Mouse (Mus musculus): ENCODE results near the gene Ahdc1.
A peak's percentile ranks its signal among the peaks of the same experiment; 100 is the strongest.
"Not testable (repeated sequence)": the region's sequence is repeated elsewhere in the genome, so short reads cannot be mapped to it uniquely, and the experiment has no call there.

Gene Ahdc1

DNA sequence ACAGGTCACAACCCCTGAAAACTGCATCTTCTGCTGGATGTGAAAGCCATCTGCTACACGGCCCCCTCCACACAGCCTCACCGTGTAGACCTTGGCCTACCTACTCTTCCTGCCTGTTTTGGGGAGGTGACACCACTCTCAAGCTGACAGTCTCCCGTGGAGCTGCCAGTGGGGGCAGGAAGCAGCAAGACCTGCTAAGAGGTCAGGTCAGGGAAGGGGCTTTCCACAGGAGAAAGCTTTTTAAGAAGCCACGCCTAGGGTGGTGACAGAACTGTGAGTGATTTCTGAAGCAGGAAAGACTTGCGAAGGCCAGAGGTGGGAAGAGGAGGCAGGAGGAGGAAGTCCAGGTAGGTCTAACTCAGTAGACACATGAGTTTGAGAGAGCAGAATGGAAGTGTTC, 67.9 kb downstream of the Ahdc1 start:
- no peak for DNase-seq (ENCODE audit: low spot score in 2 of 2)

DNA sequence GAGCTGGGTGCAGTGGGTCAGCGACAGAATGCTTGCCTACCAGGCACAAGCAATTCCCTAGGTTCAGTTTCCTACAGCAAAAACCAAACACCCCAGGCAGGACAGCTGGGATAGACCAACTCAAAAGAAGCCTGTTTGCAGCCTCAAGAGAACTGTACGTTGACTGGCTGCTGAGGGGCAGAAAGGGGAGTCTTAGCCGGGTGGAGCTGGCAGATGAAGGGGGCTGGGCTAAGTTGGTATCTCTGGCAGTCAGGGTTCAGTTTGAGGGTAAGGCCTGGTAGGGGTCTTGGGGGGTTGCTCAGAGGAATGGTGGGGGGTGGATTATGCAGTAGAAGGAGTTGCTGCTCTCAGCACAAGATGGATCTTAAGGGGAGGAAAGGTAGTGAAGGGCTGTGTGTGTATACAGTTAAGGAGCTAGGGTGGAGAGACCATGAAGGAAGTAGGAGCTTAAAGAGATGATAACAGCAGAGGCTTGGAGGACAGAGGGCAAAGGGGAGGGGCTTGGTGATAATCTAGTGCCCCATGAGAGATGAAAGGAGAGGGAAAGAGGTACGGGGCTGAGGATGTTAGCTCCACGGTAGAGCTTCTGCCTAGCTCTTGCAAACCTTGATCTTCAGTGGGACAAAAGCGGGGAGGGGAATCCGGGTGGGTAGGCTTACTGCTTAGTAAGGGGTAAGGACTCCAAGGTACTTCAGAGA, 68.5 kb downstream of the Ahdc1 start:
- no peak for DNase-seq (ENCODE audit: low spot score in 2 of 2)

DNA sequence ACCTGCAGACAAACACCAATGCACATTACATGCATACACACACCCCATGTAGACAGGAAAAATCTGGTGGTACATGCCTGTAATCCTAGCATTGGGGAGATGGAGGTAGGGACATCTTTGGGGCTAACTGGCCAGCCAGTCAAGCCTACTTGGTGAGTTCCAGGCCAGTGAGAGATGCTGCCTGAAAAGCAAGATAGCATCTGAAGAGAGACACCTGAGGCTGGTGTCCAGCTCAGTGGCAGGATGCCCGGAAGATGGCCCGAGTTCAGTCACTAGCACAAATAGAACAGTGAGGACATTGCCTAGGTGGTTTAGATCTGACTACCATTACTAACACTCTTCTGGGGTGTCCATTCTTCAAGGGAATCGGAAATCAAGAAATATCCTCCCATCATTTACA, 69.8 kb downstream of the Ahdc1 start:
- DNase-seq (ENCODE audit: low spot score in 2 of 2) = no peak

DNA sequence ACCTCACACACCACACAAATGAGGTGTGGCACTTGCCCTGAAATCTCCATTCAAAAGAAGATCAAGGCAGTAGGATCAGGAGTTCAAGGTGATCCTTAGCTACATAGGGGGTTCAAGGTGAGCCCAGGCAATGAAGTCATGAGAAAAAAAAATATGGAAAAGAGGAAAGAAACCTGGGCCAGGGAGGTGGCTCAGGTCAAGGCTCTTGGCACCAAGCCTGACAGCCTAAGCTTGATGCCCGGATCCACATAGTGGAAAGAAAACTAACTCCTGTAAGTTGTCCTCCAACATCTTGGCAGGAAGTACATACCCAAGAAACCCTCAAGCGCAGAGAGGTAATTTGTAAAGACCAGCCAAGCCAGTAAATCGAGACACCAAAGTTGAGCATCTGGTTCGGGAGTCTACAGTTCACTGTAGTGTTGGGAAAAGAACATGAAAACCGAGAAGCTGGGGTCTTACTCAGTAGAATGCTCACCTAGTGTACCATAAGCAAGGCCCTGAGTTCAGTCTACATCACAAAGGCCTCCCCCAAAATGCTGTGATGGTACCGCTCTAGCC, 71.2 kb downstream of the Ahdc1 start:
- DNase-seq (ENCODE audit: low spot score in 2 of 2) = no peak

DNA sequence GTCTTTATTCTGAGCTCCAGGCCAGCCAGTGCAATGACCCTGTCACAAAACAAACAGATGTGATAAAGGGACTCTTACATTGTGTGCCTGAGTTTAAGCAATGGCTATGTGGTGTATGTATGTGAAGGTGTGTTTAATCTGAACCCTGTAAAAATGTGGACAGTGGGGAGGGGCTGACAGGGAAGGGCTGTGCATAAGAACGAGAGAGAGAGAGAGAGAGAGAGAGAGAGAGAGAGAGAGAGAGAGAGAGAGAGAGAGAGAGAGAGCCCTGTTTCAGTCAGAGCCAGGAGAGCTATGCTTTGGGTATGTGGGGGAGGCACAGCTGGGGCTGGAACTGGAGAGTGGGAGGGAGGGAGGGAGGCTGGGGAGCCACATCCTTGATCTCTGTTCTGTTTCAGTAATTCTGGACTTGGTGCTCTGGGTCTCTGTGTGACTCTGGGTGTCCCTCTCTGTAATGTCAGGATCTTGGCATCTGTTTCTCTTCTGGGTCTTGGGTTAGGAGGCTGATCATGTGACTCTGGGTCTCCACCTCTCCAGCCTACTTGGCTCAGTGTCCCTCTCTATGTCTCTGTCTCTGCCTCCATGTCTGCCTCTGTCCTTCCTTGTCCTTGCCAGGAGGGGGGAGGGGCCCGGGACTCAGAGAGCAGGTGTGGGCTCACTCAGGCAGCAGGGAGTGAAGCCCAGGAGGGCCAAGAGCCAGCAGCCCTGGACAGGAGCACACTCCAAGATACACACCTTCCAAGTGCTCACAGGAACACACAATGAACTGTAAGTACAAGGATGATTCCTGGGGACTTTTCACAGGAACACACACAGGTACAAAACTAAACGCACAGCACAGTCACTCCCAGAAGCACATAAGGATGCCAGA, 73.2 kb downstream of the Ahdc1 start:
- DNase-seq (ENCODE audit: low spot score in 2 of 2) = no peak

DNA sequence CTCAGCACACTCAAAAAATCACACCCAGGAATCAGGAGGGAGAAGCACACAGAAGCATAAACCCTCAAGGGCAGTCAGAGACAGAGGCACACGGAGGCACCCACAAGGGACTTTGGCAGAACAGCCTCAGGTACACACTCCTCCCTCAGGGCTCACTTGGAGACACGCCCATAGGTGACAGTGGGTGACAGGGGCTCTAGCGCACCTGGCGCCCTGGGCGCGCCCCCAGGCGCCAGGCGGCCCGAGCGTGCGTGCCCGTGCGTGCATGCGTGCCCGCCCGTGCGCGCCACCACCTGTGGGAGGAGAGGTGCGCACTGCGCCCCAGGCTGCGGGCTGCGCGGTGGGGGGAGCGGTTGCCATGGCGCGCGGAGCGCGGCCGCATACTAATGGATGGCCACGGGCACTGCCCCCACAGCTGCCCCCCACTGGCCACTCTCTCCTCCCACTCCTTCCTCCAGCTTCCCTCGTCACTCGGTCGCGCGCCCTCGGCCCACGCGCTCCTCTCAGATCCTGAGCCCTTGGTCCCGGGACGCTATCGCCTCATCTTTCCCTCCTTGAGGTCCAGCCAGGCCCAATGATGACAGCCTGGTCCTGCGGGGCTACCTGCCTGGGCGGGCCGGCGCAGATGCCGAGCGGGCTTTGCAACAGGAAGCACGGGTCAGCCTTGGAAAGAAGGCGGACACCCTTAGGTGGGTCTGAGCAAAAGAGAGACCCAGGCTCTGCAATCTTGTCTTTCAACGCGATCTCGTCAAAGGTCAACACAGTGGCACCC, 74.1 kb downstream of the Ahdc1 start:
- no peak for DNase-seq (ENCODE audit: low spot score in 2 of 2)

DNA sequence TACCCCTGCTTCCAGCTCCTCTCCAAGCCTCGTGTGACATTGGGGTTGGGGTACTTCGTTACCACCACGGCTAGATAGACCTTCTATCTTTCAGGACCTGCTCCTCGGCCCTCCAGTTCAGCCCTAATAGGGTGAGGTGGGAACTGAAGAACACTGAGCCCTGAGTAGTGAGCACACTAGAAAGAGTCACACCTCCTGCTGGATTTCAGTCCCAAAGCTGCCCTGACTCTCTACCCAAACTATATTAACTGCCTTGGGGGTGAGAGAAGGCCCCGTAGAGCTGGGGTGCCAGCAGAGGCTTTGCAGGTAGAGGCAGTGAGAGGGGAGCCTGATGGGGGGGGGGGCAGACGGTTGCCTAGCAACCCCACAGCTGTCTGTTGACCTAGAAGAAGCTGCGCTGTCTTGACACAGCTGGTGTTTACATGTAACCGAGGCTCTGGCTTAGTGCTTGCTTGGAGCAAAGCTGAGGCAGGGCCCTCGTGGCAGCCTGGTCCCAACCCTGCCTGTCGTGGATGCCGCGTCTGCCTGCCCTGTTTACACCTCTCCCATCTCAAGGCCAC, 74.8 kb downstream of the Ahdc1 start:
- DNase-seq (ENCODE audit: low spot score in 2 of 2) = no peak

DNA sequence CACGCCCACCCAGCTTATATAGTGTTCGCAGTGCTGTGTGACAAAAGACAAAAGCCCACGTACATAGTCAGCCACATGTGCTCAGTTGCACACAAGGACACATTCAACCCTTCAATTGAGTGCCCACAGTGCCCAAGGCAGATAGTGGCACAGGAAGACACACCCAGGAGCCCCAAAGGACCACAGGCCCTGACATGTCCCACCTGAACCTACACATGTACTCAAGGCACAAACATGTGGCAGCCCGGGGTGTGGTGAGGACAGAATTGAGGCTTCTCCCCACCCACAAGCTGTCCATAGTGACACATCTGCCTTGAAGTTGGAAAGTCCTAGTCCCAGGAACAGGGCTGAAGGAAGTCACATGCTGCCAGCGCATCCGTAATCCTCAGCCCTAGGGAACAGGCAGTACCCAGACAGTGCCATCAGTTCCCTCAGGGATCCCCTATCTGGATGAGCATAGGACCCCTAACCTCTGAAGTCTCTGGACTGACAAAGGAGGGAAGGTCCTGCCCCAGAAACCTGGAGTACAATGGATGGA, 76.2 kb downstream of the Ahdc1 start:
- DNase-seq (ENCODE audit: low spot score in 2 of 2) = no peak

DNA sequence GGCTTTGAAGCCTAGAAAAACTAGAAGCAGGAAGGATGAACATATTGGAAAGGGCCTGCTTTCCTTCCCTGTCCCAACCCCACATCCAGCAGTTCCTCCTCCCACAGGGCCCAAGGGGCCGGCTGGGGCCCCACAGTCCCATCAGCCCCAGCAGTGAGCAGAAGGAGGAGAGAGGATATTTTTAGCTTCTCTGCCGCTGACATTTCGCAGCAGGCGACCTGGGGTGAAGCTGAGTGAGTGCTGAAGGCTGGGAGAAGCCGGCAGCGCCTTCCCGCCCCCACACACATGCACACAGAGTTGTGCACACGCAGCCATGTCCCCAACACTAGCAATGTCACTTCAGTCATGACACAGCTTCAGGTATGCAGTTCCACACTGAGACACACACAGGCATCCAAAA, 76.8 kb downstream of the Ahdc1 start:
- DNase-seq (ENCODE audit: low spot score in 2 of 2) = no peak

DNA sequence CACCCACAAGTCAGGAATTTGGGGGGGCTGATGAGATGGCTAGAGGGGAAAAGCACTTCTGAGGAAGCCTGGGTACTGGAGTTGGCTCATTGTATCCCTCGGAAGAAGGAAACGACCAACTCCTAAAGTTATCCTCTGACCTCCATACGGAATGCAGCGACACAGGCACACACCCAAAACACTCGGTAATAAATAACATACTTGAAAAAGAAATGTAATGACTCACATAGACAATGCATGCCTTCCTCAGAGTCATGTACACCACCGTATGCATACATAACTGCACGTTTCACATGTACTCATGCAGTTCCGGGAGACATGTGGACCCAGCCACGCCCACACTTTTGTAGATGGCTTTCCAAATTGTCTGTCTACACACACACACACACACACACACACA, 78.3 kb downstream of the Ahdc1 start:
- no peak for DNase-seq (ENCODE audit: low spot score in 2 of 2)

DNA sequence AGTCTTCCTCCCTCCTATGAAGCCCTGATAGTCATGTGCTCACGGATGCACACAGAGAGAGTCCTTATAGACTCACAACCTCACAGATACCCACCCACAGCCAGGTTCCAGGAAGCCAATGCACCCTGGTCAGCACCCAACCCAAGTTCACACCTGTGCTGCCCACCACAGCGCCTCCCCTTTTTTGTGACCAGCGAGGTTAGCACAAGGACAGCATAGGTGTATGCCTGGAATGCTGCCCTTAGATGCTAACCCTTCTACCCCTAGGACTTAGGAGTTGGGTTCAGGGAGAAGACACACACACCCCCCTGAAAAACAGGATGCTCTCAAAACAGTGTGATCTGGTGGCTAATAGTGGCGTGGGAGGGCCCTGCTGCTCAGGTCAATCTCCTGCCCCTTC, 78.7 kb downstream of the Ahdc1 start:
- no peak for DNase-seq (ENCODE audit: low spot score in 2 of 2)

DNA sequence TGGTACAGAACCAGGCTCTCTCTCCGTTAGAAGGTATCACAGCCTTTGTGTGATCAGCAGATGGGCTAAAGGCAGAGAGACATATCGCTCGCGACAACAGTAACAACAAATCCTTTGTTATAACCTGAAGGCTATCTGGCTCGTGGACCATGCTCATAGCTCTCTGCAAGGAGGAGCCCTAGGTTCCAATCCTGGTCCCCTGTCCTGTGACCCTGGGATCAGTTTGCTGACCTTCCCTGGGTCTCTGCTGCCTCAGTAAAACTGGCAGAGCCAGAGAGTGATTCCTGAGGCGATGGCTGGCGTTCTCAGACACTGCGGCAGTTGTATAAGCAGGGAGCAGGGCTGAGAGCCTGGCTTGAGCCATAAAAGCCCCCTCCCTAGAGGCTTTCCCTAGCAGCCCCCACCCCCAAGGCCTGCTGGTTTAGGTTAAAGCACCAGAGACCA, 79.2 kb downstream of the Ahdc1 start:
- DNase-seq (ENCODE audit: low spot score in 2 of 2) = no peak

DNA sequence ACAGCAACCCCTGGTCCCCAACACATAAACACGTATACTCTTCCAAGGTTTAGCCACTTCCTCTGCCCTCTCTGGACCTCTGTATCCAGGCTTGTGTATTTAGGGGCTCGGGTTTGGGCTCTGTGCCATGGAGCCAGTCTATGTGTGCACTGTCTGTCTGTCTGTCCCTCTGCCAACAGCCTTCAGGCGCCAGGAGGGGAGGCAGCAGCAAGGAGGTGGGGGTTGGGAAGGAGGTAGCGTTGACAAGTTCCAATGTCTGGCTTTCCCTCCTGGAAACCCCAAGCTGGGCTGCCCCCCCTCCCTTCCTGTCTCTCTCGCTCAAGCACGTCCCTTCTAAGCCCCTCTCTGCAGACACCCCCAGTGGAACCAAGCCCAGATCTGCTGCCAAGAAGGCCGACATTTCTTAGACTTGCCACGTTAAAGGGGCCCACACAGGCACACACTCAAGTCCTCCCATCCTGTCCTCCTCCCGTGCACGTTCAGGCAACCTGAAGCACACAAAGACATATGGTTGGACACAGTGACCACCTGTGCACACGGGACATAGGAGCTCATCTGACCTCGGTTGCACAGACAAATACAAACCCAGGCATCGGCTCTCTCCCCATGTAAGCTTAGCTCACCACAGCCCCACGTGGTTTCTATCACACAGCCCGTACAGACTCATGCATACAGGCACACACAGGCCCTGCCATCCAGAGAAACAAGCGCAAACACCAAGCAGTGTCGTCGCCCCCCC, 79.8 kb downstream of the Ahdc1 start:
- no peak for DNase-seq (ENCODE audit: low spot score in 2 of 2)

DNA sequence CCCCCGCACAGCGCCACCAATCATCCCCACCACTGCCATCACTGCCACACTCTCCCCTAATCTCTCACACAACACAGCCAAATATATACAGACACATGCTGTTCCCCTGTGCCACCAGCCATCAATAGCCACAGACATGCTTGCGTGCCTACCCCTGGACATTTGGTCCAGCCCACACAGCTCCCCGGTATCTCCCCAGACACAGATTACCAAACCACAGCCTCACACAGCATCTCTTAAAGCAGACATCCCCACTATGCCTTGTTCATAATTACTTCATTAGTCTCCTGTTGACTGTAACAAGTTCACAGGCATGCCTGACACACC, 80.4 kb downstream of the Ahdc1 start:
- no peak for DNase-seq (ENCODE audit: low spot score in 2 of 2)

DNA sequence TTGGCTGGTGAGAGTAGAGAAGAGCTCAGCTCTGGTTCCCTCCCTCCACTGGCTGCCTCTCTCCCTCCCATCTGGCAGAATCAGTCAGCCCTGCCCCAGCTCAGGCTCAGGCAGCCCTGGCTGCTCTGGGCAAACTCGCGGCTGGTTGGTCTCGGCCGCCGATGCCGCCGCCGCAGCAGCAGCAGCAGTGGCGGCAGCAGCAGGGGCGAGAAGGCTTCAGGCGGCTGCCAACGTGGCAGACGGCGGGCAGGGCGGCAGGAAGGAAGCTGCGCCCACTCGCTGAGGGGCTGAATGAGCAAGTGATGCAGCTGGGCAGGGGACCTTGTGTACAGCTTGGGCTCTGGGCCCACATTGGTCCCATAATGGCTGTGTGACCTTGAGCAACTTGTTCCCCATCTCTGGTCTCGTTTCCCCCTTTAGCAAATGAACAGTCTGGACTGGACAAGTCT, 81.4 kb downstream of the Ahdc1 start:
- peak; percentile 62 to 76 for DNase-seq (ENCODE audit: low spot score in 2 of 2)

DNA sequence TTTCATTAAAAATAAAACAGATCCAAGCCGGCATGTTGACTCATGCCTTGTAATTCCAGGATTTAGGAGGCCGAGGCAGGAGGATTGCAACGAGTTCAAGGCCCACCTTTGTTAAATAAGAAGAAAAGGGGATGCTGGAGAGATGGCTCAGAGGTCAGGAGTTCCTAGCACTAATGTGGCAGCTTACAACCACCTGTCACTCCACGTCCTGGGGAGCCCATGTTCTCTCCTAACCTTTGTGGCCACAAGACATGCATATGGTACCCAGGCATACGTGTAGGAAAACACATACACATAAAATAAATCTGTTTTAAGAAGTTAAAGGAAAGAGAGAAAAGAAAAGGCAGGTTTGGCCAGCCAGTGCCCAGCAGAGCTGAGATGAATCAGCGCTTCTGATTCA, 82.0 kb downstream of the Ahdc1 start:
- DNase-seq (ENCODE audit: low spot score in 2 of 2) = no peak

DNA sequence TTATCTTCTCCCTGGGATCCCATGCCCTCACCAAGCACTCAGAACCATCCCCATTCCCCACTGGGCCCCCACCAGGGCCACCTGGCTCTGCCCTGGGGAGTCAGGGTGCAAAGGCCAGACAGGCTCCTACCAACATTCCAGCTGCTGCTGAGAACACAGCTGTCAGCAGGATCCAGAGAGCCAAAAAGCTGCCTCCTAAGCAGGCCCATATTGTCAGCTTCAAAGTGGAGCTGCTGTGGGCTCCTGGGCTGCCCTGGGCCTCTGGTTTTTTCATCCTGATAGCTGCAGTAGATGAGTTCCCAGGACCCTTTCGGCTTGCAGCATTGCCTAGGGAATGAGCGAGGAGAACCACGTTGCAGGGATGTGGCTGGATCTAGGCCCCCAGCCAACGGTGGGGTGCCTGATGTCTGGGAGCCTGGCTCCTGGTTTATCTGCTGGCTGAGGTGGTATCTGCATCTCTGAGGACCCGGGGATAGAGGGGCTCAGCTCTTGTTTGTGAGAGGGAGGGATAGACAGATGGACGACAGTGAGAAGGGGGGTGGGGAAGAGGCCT, 82.5 kb downstream of the Ahdc1 start:
- no peak for DNase-seq (ENCODE audit: low spot score in 2 of 2)

DNA sequence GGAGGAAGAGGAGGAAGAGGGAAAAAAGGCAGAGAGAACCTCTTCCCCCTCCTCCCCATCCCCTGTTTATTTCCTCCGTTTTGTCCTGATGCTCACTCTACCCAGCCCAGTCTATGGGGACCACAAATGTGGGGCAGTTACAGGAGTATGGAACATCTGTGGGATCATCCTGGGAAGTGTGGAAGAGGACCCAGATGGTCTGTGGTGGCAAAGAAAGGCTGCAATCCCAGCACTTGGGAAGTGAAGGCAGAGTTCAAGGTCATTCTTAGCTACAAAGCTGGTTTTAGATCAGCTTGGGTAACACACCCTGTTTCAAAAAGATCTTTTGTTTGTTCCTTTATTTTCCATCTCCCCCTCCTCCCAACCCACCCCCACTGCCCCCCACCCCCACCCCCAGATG, 83.2 kb downstream of the Ahdc1 start:
- no peak for DNase-seq (ENCODE audit: low spot score in 2 of 2)

DNA sequence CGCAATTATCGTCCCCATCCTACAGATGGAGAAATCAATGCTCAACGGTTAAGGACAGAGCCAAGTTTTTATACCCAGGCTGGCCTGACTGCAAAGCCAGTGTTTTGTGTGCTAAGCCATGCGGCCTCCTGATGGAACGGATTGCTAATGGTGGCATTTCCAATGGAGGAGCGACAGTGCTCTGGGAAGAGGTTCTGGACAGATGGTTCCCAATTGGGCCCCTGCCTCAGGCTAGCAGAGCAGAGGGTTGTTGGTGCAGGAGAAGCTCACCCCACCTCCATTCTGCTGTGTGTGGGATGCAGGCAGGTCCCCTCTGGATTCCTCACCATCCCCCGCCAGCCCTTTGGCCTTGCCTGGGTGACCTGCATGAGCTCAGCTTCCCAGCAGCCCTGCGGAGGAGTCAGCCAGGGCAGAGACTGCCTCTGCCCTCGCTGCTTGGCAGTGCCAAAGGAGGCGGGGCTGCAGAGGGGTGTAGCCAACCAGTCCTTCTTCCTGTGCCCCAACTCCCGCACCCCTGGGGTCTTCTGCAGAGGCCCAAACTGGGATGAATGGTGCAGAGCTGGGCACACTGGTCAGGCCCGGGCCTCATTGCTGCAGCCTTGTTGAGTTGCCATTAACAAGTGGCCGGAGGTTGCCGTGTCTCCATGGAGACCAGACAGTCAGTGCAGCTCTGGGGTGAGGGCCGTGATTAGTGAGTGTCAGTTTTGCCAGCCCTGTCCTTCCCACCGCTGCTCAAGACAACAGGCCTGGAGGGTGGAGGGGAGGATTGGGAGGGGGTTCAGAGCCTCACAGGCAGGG, 84.1 kb downstream of the Ahdc1 start:
- DNase-seq (ENCODE audit: low spot score in 2 of 2) = peak; percentile 41 to 74

DNA sequence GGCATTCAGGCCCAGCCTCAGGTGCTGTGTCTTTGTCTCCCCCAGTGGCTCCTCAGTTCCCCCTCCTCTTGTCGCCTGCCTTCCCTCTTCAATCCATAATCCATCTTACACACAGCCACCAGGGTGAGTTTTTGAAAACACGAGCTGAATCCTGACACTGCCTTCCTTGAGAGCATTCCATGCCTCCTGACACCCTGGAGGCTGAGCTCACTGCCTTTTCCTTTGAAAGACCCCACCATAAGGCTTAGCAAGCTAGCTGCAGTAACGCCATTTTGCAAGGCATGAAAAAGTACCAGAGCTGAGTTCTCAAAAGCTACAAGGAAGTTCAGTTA, 84.6 kb downstream of the Ahdc1 start:
- not testable (repeated sequence) for DNase-seq (ENCODE audit: low spot score in 2 of 2)
